Mouse (Mus musculus) bone marrow, adult 2 months (tissue): ENCODE measurements around the gene Myo7a.

Experiments used
- CTCF ChIP-seq: fragments of 200-500 bp; IDR thresholded peaks from 2 replicates; pipeline ENCODE4 v1.5.1; 2011; ENCODE audit warnings: low read length, control low read depth; ENCODE audit not compliant: control insufficient read depth, insufficient read depth
- POLR2A ChIP-seq: fragments of 200-500 bp; IDR thresholded peaks from 2 replicates; pipeline ENCODE4 v1.6.1; 2011; ENCODE audit warnings: low read depth, mild to moderate bottlenecking, control low read depth, low read length, borderline replicate concordance; ENCODE audit not compliant: control insufficient read depth

DNA sequence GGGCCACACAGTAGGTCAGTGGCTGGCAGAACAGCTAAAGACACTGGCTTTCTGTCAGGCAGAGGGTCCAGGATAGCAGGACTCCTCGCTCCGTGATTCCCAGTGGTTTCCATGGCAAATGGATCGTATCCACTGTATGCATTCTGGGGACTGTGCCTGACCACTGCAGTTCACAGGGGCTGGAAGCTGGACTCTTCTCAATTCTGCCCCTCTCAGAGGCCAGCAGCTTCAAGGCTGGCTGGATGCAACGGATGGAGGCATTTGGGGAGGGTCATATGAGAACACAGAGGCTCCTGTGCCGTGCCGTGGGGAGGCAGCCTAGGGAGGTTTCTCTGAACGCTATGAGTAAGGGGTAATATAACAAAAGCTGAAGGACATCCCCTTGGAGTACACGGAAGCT is 22.9 kb upstream of the Myo7a start:
- TF ChIP-seq CTCF, result no peak
- no peak for TF ChIP-seq POLR2A
